In the genomic region with DNA sequence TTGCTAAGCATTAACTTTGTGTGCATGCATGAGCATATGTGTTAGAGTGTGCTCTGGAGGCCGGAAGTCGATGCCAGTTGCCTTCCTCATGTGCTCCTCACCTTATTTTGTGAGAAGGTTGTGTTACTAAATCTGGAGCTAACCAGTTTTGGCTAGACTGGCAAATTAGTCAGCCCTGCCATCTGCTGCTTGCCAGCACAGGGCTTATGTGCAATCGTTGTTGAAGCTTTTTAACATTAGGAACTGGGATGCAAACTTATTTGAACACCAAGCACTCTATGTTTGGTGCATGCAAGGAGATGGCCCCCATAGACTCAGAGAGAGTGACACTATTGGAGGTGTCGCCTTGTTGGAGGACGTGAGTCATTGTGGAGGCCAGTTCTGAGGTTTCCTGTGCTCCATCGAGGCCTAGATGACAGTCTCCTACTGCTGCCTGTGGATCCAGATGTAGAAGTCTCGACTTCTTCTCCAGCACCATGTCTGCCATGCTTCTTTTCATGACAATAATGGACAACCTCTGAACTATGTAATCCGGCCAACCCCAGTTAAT, we compare ENCODE assay signal across 11 mouse cellular contexts. TPM values are rescaled to one million over a fixed set of nuclear protein-coding genes. Genes with fewer than 3 reads are reported as not detected.
DNase-seq lines count a peak whose midpoint lies in the region; ATAC-seq and TF ChIP-seq lines count a peak whose summit lies in the region.
"Had no signal": no experiment of that assay in that cellular context is flagged by ENCODE, and none has a peak within 500 bp of the region (broad histone marks: within the 10 kb centered on the region; RNA-seq: fewer than 3 reads in every experiment).

No protein-coding gene starts in this region.

- TF ChIP-seq POLR2A in cerebellum, adult 2 months (IDR thresholded peaks at IDR 0.05; ENCODE audit: borderline replicate concordance, insufficient read depth, low read length): no peak

- no peak overlapping the region for H3K9ac ChIP-seq in forebrain, embryonic 16.5 days (replicated peaks; ENCODE audit: low read depth, low read length)
- no peak overlapping the region for H3K9ac ChIP-seq in forebrain, embryonic 12.5 days
- no peak overlapping the region for H3K9ac ChIP-seq in intestine, postnatal 0 days (ENCODE audit: low read depth, low read length)

- H3K4me3 ChIP-seq in forebrain, embryonic 16.5 days (replicated peaks; ENCODE audit: low read length): no peak overlapping the region
- H3K4me3 ChIP-seq in forebrain, embryonic 12.5 days (replicated peaks): no peak overlapping the region
- H3K4me3 ChIP-seq in layer of hippocampus, adult 2 months: no peak overlapping the region
- peak overlapping the region; percentile 45 for H3K4me3 ChIP-seq in cerebellum, adult 2 months (replicated peaks; ENCODE audit: insufficient read depth, low read depth, low read length)
- no peak overlapping the region for H3K4me3 ChIP-seq in intestine, postnatal 0 days (ENCODE audit: low read depth, low read length)
- H3K4me3 ChIP-seq: hindbrain, embryonic 10.5 days had no signal

- ATAC-seq in forebrain, embryonic 16.5 days: no peak
- ATAC-seq in forebrain, embryonic 12.5 days (ENCODE audit: low FRiP score): no peak
- no peak for ATAC-seq in intestine, postnatal 0 days

- H3K27me3 ChIP-seq in forebrain, embryonic 16.5 days (replicated peaks; ENCODE audit: control insufficient read depth, insufficient read depth, low read length): no peaks in the 10 kb centered on the region
- H3K27me3 ChIP-seq in forebrain, embryonic 12.5 days: no peaks in the 10 kb centered on the region
- H3K27me3 ChIP-seq in cerebellum, adult 2 months (ENCODE audit: control insufficient read depth, insufficient read depth, low read length): no peaks in the 10 kb centered on the region
- H3K27me3 ChIP-seq in intestine, postnatal 0 days (replicated peaks; ENCODE audit: control insufficient read depth, insufficient read depth, low read length): no peaks in the 10 kb centered on the region

- peaks cover 45% of the 10 kb centered on the region for H3K4me1 ChIP-seq in forebrain, embryonic 16.5 days (replicated peaks; ENCODE audit: control insufficient read depth, insufficient read depth, low read length)
- peaks cover 33% of the 10 kb centered on the region for H3K4me1 ChIP-seq in forebrain, embryonic 12.5 days
- H3K4me1 ChIP-seq in cerebellum, adult 2 months (ENCODE audit: control insufficient read depth, insufficient read depth, low read length): peaks cover 20% of the 10 kb centered on the region
- 0 out of 2 replicates have a peak, but pooled peaks cover 9% of the 10 kb centered on the region for H3K4me1 ChIP-seq in intestine, postnatal 0 days (replicated peaks; ENCODE audit: control insufficient read depth, insufficient read depth, low read length)

- H3K27ac ChIP-seq in forebrain, embryonic 16.5 days (ENCODE audit: low read length): peak overlapping the region; percentile 33; the same call in 1 of the 2 replicates
- no peak overlapping the region for H3K27ac ChIP-seq in forebrain, embryonic 12.5 days
- peak overlapping the region; percentile 96 for H3K27ac ChIP-seq in layer of hippocampus, adult 2 months
- H3K27ac ChIP-seq in cerebellum, adult 2 months (ENCODE audit: insufficient read depth, low read length): peak overlapping the region; percentile 23; the same call in 1 of the 2 replicates
- H3K27ac ChIP-seq in intestine, postnatal 0 days (ENCODE audit: low read depth, low read length): no peak overlapping the region
- H3K27ac ChIP-seq: hindbrain, embryonic 10.5 days had no signal

- no peak overlapping the region for H3K4me2 ChIP-seq in forebrain, embryonic 16.5 days (ENCODE audit: low read length)
- no peak overlapping the region for H3K4me2 ChIP-seq in forebrain, embryonic 12.5 days
- H3K4me2 ChIP-seq in intestine, postnatal 0 days (replicated peaks; ENCODE audit: low read depth): no peak overlapping the region

- H3K36me3 ChIP-seq in forebrain, embryonic 16.5 days (ENCODE audit: control insufficient read depth, insufficient read depth): peaks cover 7% of the 10 kb centered on the region
- peaks cover 46% of the 10 kb centered on the region for H3K36me3 ChIP-seq in forebrain, embryonic 12.5 days (replicated peaks)
- H3K36me3 ChIP-seq in intestine, postnatal 0 days (ENCODE audit: control insufficient read depth, insufficient read depth): peaks cover 39% of the 10 kb centered on the region

- H3K9me3 ChIP-seq in forebrain, embryonic 16.5 days (ENCODE audit: control insufficient read depth, low read length): no peaks in the 10 kb centered on the region
- H3K9me3 ChIP-seq in forebrain, embryonic 12.5 days: no peaks in the 10 kb centered on the region
- no peaks in the 10 kb centered on the region for H3K9me3 ChIP-seq in intestine, postnatal 0 days (ENCODE audit: control insufficient read depth)
- H3K9me3 ChIP-seq: hindbrain, embryonic 10.5 days had no signal

- TF ChIP-seq CTCF in layer of hippocampus, adult 2 months (conservative IDR thresholded peaks at IDR 0.05): no peak
- no peak for TF ChIP-seq CTCF in cerebellum, adult 2 months (IDR thresholded peaks at IDR 0.05; ENCODE audit: borderline replicate concordance, insufficient read depth, low read depth, low read length)
- no peak for TF ChIP-seq CTCF in intestine, postnatal 0 days (IDR thresholded peaks at IDR 0.05; ENCODE audit: low read depth)

- DNase-seq in layer of hippocampus, adult 2 months (ENCODE audit: low spot score in 2 of 2): peak; percentile 46 to 65
- DNase-seq in layer of hippocampus, postnatal 25 days (ENCODE audit: extremely low spot score in 1 of 2, low spot score in 1 of 2): no peak
- peak; percentile 55 to 75 for DNase-seq in cerebellum, adult 2 months
- peak; percentile 40 to 50 for DNase-seq in layer of hippocampus, postnatal 36 days
- no peak for DNase-seq in Muller cell, postnatal 12 days (ENCODE audit: inconsistent ontology term)
- DNase-seq: gastrocnemius, postnatal 36 days; thymus, postnatal 25 days had no signal

- WGBS in forebrain, embryonic 16.5 days: 79% methylated on average over 8 of the region's 8 CpGs
- WGBS in forebrain, embryonic 12.5 days: 95% methylated on average over 8 of the region's 8 CpGs
- WGBS in cerebellum, adult 2 months: 37% methylated on average over 8 of the region's 8 CpGs
- 85% methylated on average over 8 of the region's 8 CpGs for WGBS in intestine, postnatal 0 days

RNA-seq across cellular contexts. Expression of gene Nusap1, which starts 21.2 kb away (rescaled TPM):
- 29.6 and 35.9 TPM in 2 replicates for polyA plus RNA-seq in forebrain, embryonic 16.5 days (2015; fragmentation: Nextera tagmentation; extraction: Ambion mirVana)
- polyA plus RNA-seq in forebrain, embryonic 12.5 days (2016; fragmentation: Nextera tagmentation; extraction: Ambion mirVana): 110 and 111 TPM in 2 replicates
- under 1 TPM; 0.88 to 0.97 TPM for total RNA-seq in layer of hippocampus, adult 2 months (2021)
- total RNA-seq in layer of hippocampus, postnatal 25 days (2021): under 1 TPM; 0.63 to 0.89 TPM
- polyA plus RNA-seq in cerebellum, adult 2 months (2012; rRNA removed): 0.32 and 0.39 TPM in 2 replicates
- total RNA-seq in layer of hippocampus, postnatal 36 days (2021): under 1 TPM; 0.60 to 0.83 TPM
- 15.6 and 18.7 TPM in 2 replicates for polyA plus RNA-seq in intestine, postnatal 0 days (2015; fragmentation: Nextera tagmentation; extraction: Ambion mirVana)

RNA-seq across cellular contexts. Expression of gene Oip5, which starts 21.4 kb away (rescaled TPM):
- 10.3 and 12.0 TPM in 2 replicates for polyA plus RNA-seq in forebrain, embryonic 16.5 days (2015; fragmentation: Nextera tagmentation; extraction: Ambion mirVana)
- 35.1 and 35.6 TPM in 2 replicates for polyA plus RNA-seq in forebrain, embryonic 12.5 days (2016; fragmentation: Nextera tagmentation; extraction: Ambion mirVana)
- total RNA-seq in layer of hippocampus, adult 2 months (2021): under 1 TPM; 0.91 to 0.92 TPM
- under 1 TPM; 0.80 to 0.98 TPM for total RNA-seq in layer of hippocampus, postnatal 25 days (2021)
- 0.39 and 0.41 TPM in 2 replicates for polyA plus RNA-seq in cerebellum, adult 2 months (2012; rRNA removed)
- under 1 TPM; 0.35 to 0.56 TPM for total RNA-seq in layer of hippocampus, postnatal 36 days (2021)
- polyA plus RNA-seq in intestine, postnatal 0 days (2015; fragmentation: Nextera tagmentation; extraction: Ambion mirVana): 6.6 and 6.7 TPM in 2 replicates

RNA-seq across cellular contexts. Expression of gene Chp1, which starts 49.4 kb away (rescaled TPM):
- polyA plus RNA-seq in forebrain, embryonic 16.5 days (2015; fragmentation: Nextera tagmentation; extraction: Ambion mirVana): 78.6 and 78.8 TPM in 2 replicates
- 60.7 and 61.7 TPM in 2 replicates for polyA plus RNA-seq in forebrain, embryonic 12.5 days (2016; fragmentation: Nextera tagmentation; extraction: Ambion mirVana)
- total RNA-seq in layer of hippocampus, adult 2 months (2021): 100 to 1,000 TPM; 155 to 157 TPM
- total RNA-seq in layer of hippocampus, postnatal 25 days (2021): 100 to 1,000 TPM; 142 to 159 TPM
- polyA plus RNA-seq in cerebellum, adult 2 months (2012; rRNA removed): 126 and 142 TPM in 2 replicates
- total RNA-seq in layer of hippocampus, postnatal 36 days (2021): 100 to 1,000 TPM; 144 to 146 TPM
- polyA plus RNA-seq in intestine, postnatal 0 days (2015; fragmentation: Nextera tagmentation; extraction: Ambion mirVana): 73.2 and 76.1 TPM in 2 replicates

RNA-seq across cellular contexts. Expression of gene Exd1, which starts 49.4 kb away (rescaled TPM):
- 1.1 and 1.6 TPM in 2 replicates for polyA plus RNA-seq in forebrain, embryonic 16.5 days (2015; fragmentation: Nextera tagmentation; extraction: Ambion mirVana)
- 0.22 and 0.27 TPM in 2 replicates for polyA plus RNA-seq in forebrain, embryonic 12.5 days (2016; fragmentation: Nextera tagmentation; extraction: Ambion mirVana)
- 1 to 10 TPM in 1 of 2 experiments, under 1 TPM in 1; 0.49 to 1.3 TPM for total RNA-seq in layer of hippocampus, adult 2 months (2021)
- under 1 TPM; 0.49 to 0.96 TPM for total RNA-seq in layer of hippocampus, postnatal 25 days (2021)
- polyA plus RNA-seq in cerebellum, adult 2 months (2012; rRNA removed): 0.90 and 1.2 TPM in 2 replicates
- under 1 TPM; 0.46 to 0.47 TPM for total RNA-seq in layer of hippocampus, postnatal 36 days (2021)
- polyA plus RNA-seq in intestine, postnatal 0 days (2015; fragmentation: Nextera tagmentation; extraction: Ambion mirVana): 0.38 TPM in 2 replicates

Comparison
In these comparisons a context has a peak if more than half of its experiments do, and no peak if none do; other contexts are left out.
1. H3K27ac ChIP-seq: peak in forebrain, embryonic 16.5 days (single experiment), layer of hippocampus, adult 2 months (single experiment) and cerebellum, adult 2 months (single experiment); none in forebrain, embryonic 12.5 days (single experiment) and intestine, postnatal 0 days (single experiment).
2. DNase-seq: peak in layer of hippocampus, adult 2 months (2 of 2), cerebellum, adult 2 months (2 of 2) and layer of hippocampus, postnatal 36 days (2 of 2); none in layer of hippocampus, postnatal 25 days (0 of 2) and Muller cell, postnatal 12 days (single experiment).
3. RNA of gene Nusap1, which starts 21.2 kb away (polyA plus RNA-seq): 110 to 111 TPM in forebrain, embryonic 12.5 days, 29.6 to 35.9 TPM in forebrain, embryonic 16.5 days and 15.6 to 18.7 TPM in intestine, postnatal 0 days; 0.32 to 0.39 TPM in cerebellum, adult 2 months; every median in the first group is over 10 times any median in the second.